Mouse (Mus musculus): ENCODE results near the gene Msmb.
"Not testable (repeated sequence)": the region's sequence is repeated elsewhere in the genome, so short reads cannot be mapped to it uniquely, and the experiment has no call there.

Msmb gene

GRCm38 (mm10) chr14:32141723-32142122 lies at the start of gene Msmb:
Gene Msmb, plus strand, starts transcription at chr14:32142023.
- DNase-seq = no peak

- no peak for DNase-seq
These were observed 48.8 kb upstream of the Msmb start for GRCm38 (mm10) chr14:32093018-32093417.

- DNase-seq = no peak
These were observed 48.2 kb upstream of the Msmb start for GRCm38 (mm10) chr14:32093500-32094117.

- no peak for DNase-seq
These were observed 46.2 kb upstream of the Msmb start for GRCm38 (mm10) chr14:32095646-32096045.

GRCm38 (mm10) chr14:32096740-32097139 lies 45.1 kb upstream of the Msmb start:
- DNase-seq = no peak

- no peak for DNase-seq
These were observed 44.1 kb upstream of the Msmb start for GRCm38 (mm10) chr14:32097691-32098090.

- DNase-seq = no peak
These were observed 42.9 kb upstream of the Msmb start for GRCm38 (mm10) chr14:32098951-32099350.

GRCm38 (mm10) chr14:32103556-32103955 lies 38.3 kb upstream of the Msmb start:
- DNase-seq = no peak

- no peak for DNase-seq
These were observed 36.2 kb upstream of the Msmb start for GRCm38 (mm10) chr14:32105663-32106062.

GRCm38 (mm10) chr14:32106911-32107310 lies 34.9 kb upstream of the Msmb start:
- DNase-seq = no peak

- DNase-seq = not testable (repeated sequence)
These were observed 29.7 kb upstream of the Msmb start for GRCm38 (mm10) chr14:32112124-32112523.

GRCm38 (mm10) chr14:32120940-32121919 lies 20.6 kb upstream of the Msmb start:
- DNase-seq = no peak

- no peak for DNase-seq
These were observed 19.9 kb upstream of the Msmb start for GRCm38 (mm10) chr14:32121920-32122315.

GRCm38 (mm10) chr14:32124261-32124660 lies 17.6 kb upstream of the Msmb start:
- DNase-seq = no peak

- not testable (repeated sequence) for DNase-seq
These were observed 16.6 kb upstream of the Msmb start for GRCm38 (mm10) chr14:32125256-32125655.

GRCm38 (mm10) chr14:32128409-32128808 lies 13.4 kb upstream of the Msmb start:
- no peak for DNase-seq

- DNase-seq = no peak
These were observed 10.0 kb upstream of the Msmb start for GRCm38 (mm10) chr14:32131836-32132235.

GRCm38 (mm10) chr14:32134293-32134692 lies 7.5 kb upstream of the Msmb start:
- no peak for DNase-seq

GRCm38 (mm10) chr14:32136467-32136866 lies 5.4 kb upstream of the Msmb start:
- not testable (repeated sequence) for DNase-seq

- no peak for DNase-seq
These were observed 1.4 kb upstream of the Msmb start for GRCm38 (mm10) chr14:32140359-32140965.

GRCm38 (mm10) chr14:32144734-32145133 lies 2.9 kb downstream of the Msmb start:
- no peak for DNase-seq

GRCm38 (mm10) chr14:32145401-32145800 lies 3.6 kb downstream of the Msmb start:
- DNase-seq = no peak

- no peak for DNase-seq
These were observed 4.1 kb downstream of the Msmb start for GRCm38 (mm10) chr14:32145809-32146511.
